Mouse (Mus musculus) large intestine, adult 2 months (tissue): Measurements from ENCODE around the gene Nelfe. TPM values are rescaled to one million over a fixed set of nuclear protein-coding genes. Genes with fewer than 3 reads are reported as not detected.

Experiments
- DNase-seq: peaks from one replicate; pipeline ENCODE4 v3.0.0-alpha.2; 2012; ENCODE audit warnings: low read depth, low spot score
- WGBS: fragments of 180-500 bp; shearing (Covaris S2); methylation state at CpG from one replicate; pipeline ENCODE4 v1.1.7; 2018; 5-methylcytosine and 5-hydroxymethylcytosine counted together
- polyA plus RNA-seq: library from polyadenylated mRNA; depleted of rRNA; stranded (reverse); fragments of >200 nt; gene quantifications from 2 replicates; pipeline ENCODE4 v1.2.3, GENCODE M21; 2012

The Nelfe gene
- polyA plus RNA-seq, 1 experiment, result 33.8 TPM

DNA sequence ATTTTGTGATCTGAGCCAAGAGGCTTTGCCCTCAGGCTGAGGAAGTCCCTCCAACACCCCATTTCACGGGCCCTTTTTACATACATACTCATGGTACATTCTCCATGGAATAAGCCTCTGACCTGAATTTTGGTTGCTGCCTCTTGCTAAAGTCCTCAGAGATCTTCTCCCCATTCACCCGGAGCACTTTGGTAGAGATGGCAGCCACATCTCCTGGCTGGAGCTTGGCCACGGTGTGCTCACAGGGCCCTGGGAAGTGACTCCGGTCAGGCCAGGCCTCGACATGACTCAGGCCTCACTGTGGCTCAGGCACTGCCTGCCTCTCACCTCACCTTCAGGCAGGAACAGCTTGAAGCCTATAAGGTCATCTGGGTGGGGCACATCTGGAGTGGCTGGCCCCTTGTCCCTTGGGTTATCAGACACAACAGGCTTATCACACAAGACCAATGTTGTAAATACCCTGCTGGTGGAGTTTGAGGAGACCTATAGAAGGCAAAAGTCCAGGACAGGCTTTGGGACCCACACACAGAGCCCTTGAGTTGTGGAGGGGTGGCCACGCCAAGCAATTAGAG, 9.4 kb upstream of the Nelfe start:
- WGBS, result 77% methylated on average over 6 of the region's 6 CpGs
- DNase-seq, result no peak

DNA sequence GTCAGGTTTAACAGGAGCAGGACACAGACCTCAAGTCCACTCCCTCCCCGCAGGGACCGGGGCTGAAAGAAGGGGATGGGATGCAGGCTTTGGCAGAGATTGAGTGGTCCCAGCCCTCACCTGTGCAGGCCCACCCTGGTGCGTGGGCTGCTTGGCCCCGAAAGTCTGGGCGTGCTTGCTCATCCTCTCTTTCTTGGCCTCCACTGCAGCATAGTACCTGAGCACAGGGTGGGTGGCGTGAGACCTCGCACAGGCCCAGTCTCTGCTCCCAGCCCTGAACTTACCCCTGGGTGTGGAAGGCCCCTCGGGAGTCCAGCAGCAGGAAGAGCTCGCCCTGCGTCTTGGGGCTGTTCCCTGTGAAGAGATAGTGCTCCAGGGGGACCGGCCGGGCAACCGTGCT, 5.3 kb upstream of the Nelfe start:
- DNase-seq, result no peak
- 96% methylated on average over 13 of the region's 13 CpGs for WGBS

DNA sequence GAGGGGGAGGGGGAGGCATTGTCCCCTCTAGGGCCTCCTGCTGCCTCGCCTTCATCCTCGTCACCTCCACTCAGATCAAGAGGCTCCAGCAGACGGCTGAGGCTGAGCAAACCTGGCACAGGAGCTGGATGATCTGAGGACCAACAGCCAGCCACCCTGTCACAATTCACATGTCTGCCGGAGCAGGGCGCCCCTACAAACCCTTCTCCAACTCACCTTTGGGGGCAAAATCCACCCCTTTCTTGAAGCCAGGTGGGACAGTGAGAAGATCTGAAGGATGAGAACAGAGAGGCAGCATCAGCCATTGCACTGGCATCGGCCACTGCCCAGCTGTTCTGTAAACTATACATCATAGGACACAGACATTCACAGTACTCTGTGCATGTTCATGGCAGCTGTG, 3.0 kb upstream of the Nelfe start:
- no peak for DNase-seq
- 94% methylated on average over 6 of the region's 6 CpGs for whole genome bisulfite sequencing

DNA sequence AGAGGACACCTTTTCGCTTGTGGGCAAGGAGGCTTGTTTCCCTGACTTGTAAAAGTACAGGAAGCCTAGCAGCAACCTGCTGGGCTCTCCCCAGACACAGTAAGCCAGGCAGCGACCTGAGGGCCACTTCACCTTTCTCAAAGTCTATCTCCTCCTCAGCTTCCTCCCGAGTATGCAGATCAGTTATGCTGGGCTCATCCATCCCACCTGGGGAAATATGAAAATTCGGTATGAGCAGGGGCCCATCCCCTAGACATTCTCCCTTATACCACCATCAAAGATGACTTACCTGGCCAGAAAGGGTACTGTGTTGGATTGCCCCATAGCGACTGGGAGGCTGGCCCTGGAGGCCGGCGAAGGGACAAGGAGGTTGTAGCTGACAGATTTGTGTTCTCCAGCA, 2.6 kb upstream of the Nelfe start:
- WGBS, result 94% methylated on average over 7 of the region's 7 CpGs
- DNase-seq, result no peak

DNA sequence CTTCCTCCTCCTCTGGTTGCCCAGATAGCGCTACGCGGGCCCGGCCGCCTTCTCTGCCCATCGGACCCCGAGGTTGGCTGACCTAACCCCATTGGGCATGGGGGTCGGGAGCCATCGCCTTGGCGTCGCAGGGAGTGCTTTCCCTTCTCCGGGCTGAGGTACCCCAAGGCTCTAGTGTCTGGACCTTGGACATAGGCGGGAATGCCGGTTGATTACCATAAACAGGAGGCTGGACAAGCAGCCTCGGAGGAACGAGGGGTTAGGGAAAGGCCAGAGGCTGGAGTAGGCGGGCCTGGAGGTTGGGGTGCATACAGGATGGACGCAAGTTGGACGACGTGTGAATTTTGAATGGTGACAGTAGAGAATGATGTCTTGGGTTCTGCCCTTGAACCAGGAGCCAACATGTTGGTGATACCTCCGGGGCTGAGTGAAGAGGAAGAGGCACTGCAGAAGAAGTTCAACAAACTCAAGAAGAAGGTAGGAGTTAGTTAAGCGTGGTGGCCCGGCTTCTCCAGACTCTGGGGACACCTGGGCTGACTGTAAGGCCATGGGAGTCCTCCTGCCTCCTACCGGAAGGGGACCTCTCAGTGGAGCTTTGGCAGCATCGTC, 430 bp downstream of the Nelfe start:
- under 1% methylated on average over 25 of the region's 25 CpGs for WGBS
- no peak for DNase-seq

DNA sequence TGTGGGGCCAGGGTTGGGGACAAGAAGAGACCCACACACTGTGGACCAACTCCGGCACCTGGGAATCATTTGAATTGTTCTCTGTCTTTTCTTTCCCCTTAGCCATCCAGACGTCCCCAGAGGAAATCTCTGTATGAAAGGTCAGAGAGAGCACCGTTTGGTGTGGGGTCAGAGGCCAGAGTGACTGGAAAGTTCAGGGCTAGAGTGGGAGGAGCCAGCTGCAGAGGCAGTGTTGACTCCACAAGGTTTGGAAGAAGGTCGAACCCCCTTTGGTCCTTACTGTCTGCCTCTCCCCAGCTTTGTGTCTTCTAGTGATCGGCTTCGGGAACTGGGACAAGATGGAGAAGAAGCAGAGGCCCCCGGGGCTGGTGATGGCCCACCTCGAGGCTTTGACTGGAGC, 3.3 kb downstream of the Nelfe start:
- WGBS, result 74% methylated on average over 8 of the region's 8 CpGs
- DNase-seq, result no peak

DNA sequence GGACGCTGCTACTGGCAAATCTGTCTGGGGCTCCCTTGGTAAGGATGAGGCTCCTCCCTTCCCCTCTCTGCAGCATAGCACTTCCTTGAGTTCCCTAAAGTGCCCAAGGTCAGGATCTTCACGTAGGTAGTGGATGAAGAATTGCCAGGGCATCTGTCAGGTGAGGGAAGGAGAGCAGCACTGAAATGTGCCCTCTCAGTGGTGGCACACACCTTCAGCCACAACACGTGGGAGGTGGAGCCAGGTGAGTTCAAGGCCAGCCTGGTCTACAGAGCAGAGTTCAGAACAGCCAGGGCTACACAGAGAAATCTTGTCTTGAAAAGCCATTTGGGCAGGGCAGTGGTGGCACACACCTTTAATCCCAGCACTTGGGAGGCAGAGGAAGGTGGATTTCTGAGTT, 4.6 kb downstream of the Nelfe start:
- 36% methylated on average over 3 of the region's 3 CpGs for whole genome bisulfite sequencing
- no peak for DNase-seq

DNA sequence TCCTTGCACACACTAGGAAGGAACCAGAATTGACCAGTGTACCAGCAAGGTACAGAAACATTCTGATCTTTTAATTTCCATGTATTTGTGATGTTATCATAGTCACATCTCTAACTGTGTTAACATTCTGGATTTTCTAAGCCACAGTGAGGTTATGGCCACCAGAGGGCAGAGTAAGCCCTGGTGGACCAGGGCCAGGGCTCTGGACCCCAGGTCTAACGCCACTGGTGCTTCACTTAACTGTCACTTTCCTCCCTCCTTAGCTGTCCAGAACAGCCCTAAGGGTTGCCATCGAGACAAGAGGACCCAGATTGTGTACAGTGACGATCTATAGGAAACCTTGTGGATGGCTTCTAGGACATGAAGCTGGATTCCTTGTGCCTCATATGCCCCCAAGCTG, 5.6 kb downstream of the Nelfe start:
- 26% methylated on average over 3 of the region's 3 CpGs for WGBS
- no peak for DNase-seq

DNA sequence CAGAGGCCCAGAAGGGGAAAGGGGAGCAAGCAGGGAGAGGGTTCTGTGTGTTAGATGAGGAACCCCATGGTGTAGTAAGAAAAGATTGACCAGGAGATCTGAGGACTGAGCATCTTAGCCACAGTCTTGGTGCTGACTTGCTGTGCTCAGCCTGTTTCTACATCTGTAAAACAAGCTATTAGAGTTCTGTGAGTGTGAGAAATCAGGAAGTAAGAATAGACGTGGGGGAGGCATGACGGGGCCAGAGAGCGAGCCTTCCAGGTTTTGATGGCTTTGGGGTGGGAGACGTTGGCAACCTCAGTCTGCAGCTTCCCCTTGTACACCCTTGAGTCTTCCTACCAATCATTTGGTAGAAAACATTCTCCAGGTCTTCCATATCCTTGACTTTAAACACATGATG, 8.5 kb downstream of the Nelfe start:
- no peak for DNase-seq
- WGBS, result 76% methylated on average over 4 of the region's 4 CpGs

DNA sequence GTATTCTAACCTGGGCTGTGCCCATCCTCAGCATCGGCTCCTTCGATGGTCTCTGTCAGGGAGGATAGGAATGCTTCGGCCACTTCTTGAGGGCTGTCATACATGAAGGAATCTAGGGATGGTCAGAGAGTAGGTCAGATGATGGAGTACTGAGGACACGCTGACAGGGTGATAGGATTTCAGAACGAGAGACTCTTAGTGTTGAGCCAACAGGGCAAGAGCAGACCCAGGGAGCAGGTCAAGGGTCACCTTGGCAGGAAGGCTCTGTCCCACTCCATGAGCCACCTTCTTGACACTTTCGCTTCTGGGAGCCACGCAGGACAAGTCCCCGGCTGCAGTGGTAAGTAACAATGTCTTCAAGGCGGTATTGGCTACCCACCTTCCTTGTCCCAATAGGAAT, 10.3 kb downstream of the Nelfe start:
- 84% methylated on average over 9 of the region's 9 CpGs for WGBS
- no peak for DNase-seq

DNA sequence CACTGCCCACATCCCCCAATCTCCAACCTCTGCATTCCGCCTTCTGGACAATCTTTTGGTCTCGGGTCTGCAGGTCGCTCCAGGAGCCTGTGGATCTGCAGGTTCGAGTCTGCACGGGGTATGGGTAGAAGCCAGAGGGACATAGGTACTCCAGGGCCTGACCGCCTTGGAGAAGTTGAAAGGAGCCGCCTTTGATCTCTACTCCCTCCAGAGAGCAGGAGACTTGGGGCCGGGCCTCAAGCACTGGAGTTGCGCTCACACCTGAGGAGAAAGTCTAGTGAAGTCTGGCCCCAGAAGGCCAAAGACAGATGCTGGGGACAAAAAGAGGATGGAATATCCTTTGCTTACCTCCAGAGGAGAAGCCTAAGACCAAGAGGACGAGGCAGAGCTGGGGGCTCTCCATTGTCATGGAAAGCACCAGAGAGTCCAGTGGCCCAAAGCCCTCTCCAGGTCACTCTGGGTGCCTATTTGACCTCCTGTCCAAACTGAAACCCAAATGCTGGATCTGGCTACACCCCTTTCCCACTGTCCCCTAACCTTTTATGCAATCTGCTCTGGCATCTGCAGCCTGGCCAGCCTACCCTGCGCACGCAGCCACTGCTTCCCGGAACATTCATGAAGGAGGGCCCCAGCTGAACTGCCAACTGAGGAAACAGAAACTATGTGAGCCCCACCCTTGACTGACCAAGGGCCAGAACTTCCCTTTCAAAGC, 11.7 kb downstream of the Nelfe start:
- 35% methylated on average over 13 of the region's 13 CpGs for WGBS
- peak; percentile 53 for DNase-seq

DNA sequence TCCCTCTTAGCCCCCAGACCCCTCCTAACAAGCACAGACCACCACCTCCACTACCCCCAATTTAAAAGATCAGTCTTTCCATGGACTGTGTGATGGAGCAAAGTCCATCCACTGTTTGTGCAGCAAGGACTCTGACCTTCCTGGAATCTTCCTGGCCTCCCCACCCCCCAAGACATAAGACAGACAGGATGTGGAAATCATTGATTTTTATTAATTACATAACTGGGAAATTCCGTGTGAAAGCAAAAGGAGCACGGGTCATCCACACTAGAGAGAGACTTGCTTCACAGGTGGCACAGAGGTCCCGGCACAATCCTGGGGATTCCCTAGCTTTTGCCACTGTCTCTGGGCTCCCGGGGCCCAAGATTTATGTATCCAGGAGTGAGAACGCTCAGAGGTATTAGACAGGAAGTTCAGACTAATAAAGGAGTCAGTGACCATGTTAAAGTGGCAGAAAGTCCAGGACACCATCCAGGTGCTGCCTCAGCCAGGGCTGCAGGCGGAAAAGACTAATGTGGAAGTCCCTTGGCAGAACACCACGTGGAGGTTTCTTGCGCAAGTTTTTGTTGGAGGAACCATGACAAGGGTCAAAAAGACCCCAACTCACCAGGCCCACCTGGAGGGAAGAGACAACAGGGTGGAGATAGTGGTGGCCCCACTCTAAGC, 12.4 kb downstream of the Nelfe start, which contains the start of gene Cfb:
Gene Cfb, minus strand, starts transcription at position 103 of the 666 bp plus-strand sequence.
- whole genome bisulfite sequencing, result 27% methylated on average over 8 of the region's 8 CpGs
- DNase-seq, result peak; percentile 47

DNA sequence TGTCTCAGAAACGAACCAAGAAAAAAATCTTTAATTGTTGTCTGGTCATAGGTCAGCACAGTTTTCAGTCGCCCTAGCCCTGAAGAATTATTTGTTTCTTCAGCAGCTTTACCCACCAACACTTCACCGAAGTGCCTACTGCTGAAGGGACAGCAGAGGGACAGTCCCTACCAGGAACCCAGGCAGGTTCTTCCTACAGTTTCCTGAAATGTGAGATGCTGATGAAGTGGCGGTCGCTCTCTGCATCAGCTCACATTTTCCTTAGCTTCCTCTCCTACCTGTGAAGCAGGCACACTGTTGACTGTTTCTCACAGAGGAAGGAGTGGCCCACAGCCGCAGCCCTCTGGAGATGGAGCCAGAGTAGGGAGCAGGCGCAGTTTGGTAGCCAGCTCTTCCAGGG, 15.8 kb downstream of the Nelfe start:
- WGBS, result 26% methylated on average over 7 of the region's 7 CpGs
- no peak for DNase-seq

DNA sequence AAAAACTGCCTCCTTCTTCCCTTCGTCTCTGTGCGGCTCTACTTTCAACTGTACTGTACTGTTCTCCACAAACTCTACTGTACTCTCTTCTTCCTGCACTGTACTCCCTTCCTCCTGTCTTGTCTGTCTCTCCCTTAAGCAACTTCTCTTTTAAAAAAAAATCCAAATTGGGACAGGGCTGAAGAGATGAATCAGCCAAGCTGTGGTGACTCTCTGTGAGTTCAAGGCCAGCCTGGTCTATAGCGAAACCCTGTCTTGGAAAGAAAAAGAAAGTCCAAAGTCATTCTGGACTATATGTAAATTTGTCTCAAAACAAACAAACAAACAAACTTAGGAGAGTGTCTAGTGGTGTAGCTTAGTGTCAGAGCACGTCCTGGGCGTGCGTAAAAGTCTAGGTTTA, 24.1 kb downstream of the Nelfe start:
- 74% methylated on average over 6 of the region's 6 CpGs for WGBS
- no peak for DNase-seq

DNA sequence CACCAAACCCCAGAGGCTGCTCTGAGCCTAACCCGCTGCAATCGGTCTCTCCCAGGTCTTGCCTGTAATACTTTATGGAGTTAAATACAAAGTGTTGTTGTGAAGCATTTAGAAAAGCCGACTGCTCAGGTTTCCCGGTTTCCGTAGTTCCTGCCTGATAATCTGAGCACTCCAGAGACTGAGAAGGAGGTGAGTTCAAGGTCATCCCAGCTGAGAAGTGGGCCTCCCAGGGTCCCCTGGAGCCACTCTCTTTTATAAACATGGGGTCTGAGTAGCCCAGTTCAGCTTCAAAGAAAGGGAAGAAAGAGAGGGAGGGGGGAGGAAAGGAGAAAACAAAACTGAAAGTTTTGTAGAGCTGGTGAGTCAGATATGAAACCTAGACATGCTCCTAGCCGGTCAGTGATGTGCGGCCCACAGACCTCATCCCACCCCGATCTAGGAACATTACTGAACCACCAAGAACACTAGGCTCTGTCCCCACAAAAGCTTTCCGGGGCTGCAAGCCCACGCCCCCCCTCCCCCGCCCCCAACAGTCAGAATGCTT, 29.2 kb downstream of the Nelfe start, which contains the start of gene Zbtb12:
Gene Zbtb12, plus strand, starts transcription at position 148 of the 544 bp plus-strand sequence.
- DNase-seq, result no peak
- WGBS, result 51% methylated on average over 11 of the region's 11 CpGs

DNA sequence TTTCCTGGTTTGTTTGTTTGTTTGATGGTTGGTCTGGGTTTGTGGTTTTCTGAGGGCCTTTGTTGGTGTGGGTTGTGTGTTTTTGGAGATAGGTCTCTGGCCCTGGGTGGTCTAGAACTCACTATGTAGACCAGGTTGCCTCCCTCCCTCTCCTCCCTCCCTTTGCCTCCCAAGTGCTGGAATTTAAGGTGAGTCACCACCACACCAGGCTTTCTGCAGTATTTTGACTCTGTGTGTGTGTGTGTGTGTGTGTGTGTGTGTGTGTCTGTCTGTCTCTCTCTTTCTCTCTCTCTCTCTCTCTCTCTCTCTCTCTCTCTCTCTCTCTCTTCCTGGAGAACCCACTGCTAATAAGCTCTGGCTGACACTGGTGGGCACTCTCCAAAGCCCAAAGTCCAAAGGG, 31.0 kb downstream of the Nelfe start:
- DNase-seq, result no peak

DNA sequence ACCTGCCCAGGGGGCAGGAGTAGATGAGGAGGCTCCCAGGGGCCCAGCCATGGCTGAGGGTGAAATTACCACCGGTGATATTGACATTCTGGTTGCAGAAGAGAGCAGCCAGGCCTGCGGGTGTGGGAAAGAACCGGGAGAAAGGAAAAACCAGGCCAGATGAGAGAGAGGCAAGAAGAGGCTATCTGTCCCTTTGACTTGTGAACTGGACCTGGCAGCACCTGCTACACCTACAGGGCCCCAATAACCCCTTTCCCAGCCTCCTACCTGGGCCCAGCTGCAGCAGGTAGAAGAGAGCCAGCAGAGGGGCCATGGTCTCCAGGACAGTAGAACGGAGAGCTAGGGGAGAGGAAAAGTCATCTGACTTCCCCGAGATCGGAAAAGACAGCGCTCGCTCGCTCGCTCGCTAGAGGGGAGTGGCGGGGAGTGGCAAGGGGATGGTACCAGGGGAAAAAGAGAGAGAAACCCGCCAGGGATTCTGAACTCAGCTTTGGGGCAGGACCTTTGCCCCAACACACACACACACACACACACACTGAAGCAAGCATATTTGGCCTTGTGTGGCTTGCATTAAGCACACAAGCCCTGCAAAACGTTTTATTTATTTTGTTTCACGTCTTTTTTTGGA, 31.6 kb downstream of the Nelfe start, which contains the start of gene Gm20547:
Gene Gm20547, minus strand, starts transcription at position 360 of the 628 bp plus-strand sequence.
- WGBS, result 10% methylated on average over 15 of the region's 15 CpGs
- DNase-seq, result no peak

DNA sequence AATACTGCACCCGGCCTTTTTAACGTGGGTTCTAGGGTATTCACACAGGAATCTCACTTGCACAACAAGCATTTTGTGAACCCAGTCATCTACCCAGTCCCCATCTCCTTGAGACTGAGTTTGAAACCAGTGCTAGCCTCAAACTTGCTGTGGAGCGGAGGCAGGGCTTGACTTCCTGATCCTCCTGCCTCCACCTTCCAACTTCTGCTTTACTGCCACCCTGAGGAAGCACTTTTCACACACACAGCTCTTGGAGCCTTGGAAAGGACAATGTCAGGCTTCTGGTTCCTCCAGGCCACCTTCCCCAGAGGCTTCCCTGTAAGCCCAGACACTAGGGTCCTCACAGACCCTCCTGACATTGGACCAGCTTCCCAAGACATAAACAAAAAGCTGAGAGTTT, 33.1 kb downstream of the Nelfe start:
- 75% methylated on average over 3 of the region's 3 CpGs for WGBS
- DNase-seq, result no peak

DNA sequence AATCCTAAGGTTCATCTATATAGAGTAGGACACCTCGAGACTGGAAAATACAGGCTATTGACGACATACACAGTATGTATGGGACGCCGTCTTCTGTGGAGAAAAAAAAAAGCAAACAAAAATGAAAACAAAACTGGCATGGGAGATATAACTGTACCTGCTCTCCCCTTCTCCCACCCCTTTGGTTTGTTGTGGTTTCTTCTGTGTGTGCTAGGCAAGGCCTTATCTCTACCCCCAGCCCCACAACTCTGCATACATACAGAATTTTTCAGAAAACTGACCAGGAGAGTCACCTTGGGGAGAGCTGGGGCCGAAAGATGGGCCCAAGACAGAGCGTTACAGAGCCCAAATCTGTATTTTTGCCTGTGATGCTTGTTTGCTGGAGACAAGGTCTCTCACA, 34.5 kb downstream of the Nelfe start:
- DNase-seq, result no peak
- 92% methylated on average over 6 of the region's 6 CpGs for whole genome bisulfite sequencing

DNA sequence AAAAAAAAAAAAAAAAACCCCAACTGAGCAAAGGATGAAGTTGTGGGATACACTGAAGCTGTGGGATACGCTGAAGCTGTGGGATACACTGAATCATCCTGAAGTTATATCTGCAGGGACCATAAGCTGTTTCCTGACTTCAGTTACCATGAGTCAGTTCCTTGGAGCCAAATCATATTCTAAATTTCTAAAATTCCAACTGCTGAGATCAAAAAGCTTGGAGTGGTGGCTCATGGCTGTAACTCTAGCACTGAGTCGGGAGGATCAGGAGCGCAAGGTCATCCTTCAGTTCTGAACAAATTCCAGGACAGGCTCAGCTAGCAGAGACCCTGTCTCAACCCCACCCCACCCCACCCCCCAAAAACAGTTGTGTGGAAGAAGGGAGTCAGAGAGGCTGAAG, 35.4 kb downstream of the Nelfe start:
- DNase-seq, result no peak
- 78% methylated on average over 3 of the region's 3 CpGs for WGBS
